Mouse (Mus musculus): ENCODE data around the gene Nodal. TPM values are rescaled to one million over a fixed set of nuclear protein-coding genes. Genes with fewer than 3 reads are reported as not detected.

Gene Nodal
- polyA plus RNA-seq, 1 experiment from 2014 or later: not detected

DNA sequence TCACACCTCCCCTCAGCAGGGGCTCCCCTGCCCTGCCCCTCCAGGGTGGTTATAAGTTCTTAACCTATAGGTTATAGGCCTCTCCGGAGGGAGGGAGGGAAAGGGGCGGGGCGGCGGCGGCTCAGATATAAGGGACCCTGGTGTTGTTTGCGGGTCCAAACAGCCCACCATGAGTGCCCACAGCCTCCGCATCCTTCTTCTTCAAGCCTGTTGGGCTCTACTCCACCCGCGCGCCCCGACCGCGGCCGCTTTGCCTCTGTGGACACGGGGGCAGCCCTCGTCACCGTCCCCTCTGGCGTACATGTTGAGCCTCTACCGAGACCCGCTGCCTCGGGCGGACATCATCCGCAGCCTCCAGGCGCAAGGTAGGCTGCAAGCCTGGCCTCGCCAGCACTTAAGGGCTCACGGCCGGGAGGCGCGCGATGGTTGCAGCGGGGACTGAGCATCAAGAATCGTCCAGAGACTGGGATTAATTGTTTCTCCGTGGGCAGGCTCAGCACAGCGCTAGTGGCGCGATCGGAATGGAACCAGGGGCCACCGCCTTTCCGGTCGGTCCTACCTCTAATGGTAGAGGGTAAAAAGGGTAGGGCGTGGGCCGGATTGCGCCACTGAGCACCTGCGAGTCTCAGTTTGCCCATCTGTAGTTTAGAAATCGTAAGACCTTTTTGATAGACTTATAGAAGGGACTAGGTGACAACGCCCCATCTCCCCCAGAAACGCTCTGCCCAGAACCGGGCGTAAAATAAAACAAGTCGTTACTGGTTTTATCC, 544 bp downstream of the Nodal start:
- Histone ChIP-seq H3K9ac (replicated peaks; ENCODE audit: low read length) (peak overlapping the region; percentile 49), H3K9me3 (ENCODE audit: control insufficient read depth, low read length) (no peaks in the 10 kb centered on the region), H3K4me2 (ENCODE audit: low read length) (peak overlapping the region; percentile 71), H3K27ac (replicated peaks; ENCODE audit: low read depth, low read length) (no peak overlapping the region), H3K27me3 (ENCODE audit: control insufficient read depth, insufficient read depth, low read length) (peaks cover 36% of the 10 kb centered on the region), H3K4me3 (replicated peaks; ENCODE audit: low read depth, low read length) (peak overlapping the region; percentile 38), H3K36me3 (ENCODE audit: control insufficient read depth, insufficient read depth, low read length) (no peaks in the 10 kb centered on the region), H3K4me1 (ENCODE audit: control insufficient read depth, insufficient read depth, low read length) (peaks cover 7% of the 10 kb centered on the region; the same call in 1 of the 2 replicates)
- ATAC-seq (ENCODE audit: low FRiP score, low TSS enrichment) (no peak; the same call in 1 of the 2 replicates), DNase-seq (peak; percentile 68)
- WGBS: 4% methylated on average over 45 of the region's 50 CpGs

GRCm38 (mm10) chr10:61419146-61419545, 1.4 kb downstream of the Nodal start:
- ATAC-seq (ENCODE audit: low FRiP score, low TSS enrichment) (no peak), DNase-seq (no peak)
- Histone ChIP-seq H3K4me3 (replicated peaks; ENCODE audit: low read depth, low read length) (no peak overlapping the region), H3K4me2 (ENCODE audit: low read length) (no peak overlapping the region), H3K9ac (replicated peaks; ENCODE audit: low read length) (no peak overlapping the region), H3K9me3 (ENCODE audit: control insufficient read depth, low read length) (no peaks in the 10 kb centered on the region), H3K4me1 (ENCODE audit: control insufficient read depth, insufficient read depth, low read length) (peaks cover 7% of the 10 kb centered on the region; the same call in 1 of the 2 replicates), H3K27me3 (ENCODE audit: control insufficient read depth, insufficient read depth, low read length) (peaks cover 36% of the 10 kb centered on the region), H3K36me3 (ENCODE audit: control insufficient read depth, insufficient read depth, low read length) (no peaks in the 10 kb centered on the region), H3K27ac (replicated peaks; ENCODE audit: low read depth, low read length) (no peak overlapping the region)
- WGBS: 5% methylated on average over 24 of the region's 24 CpGs

DNA sequence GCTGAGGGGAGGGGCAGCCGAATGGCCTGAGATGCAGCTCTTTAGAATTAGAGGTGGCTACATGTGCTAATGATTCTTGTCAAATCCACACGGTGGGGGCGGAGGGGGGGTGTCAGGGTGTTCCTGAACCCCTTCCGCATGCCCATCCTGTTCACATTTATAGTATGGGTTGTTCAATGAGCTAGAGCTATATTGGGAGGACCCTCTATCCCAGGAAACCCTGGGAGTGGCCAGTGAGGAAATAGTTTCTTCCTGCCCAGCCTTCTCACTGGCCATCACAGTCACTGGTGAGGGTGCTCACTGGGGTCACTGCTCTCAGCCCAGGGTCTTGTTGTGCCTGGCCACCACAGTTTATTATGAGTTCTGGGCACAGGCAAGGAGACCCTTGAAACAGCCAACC, 2.2 kb downstream of the Nodal start:
- 70% methylated on average over 4 of the region's 4 CpGs for WGBS
- no peak overlapping the region for H3K27ac ChIP-seq (replicated peaks; ENCODE audit: low read depth, low read length)
- DNase-seq (no peak), ATAC-seq (ENCODE audit: low FRiP score, low TSS enrichment) (no peak)
- H3K9me3 ChIP-seq (ENCODE audit: control insufficient read depth, low read length): no peaks in the 10 kb centered on the region
- no peaks in the 10 kb centered on the region for H3K36me3 ChIP-seq (ENCODE audit: control insufficient read depth, insufficient read depth, low read length)
- no peak overlapping the region for H3K4me3 ChIP-seq (replicated peaks; ENCODE audit: low read depth, low read length)
- no peak overlapping the region for H3K4me2 ChIP-seq (ENCODE audit: low read length)
- H3K4me1 ChIP-seq (ENCODE audit: control insufficient read depth, insufficient read depth, low read length): peaks cover 7% of the 10 kb centered on the region
- H3K9ac ChIP-seq (replicated peaks; ENCODE audit: low read length): no peak overlapping the region
- H3K27me3 ChIP-seq (ENCODE audit: control insufficient read depth, insufficient read depth, low read length): peaks cover 36% of the 10 kb centered on the region

- no peak overlapping the region for H3K9ac ChIP-seq (replicated peaks; ENCODE audit: low read length)
- H3K27ac ChIP-seq (replicated peaks; ENCODE audit: low read depth, low read length): no peak overlapping the region
- no peaks in the 10 kb centered on the region for H3K36me3 ChIP-seq (ENCODE audit: control insufficient read depth, insufficient read depth, low read length)
- H3K4me1 ChIP-seq (ENCODE audit: control insufficient read depth, insufficient read depth, low read length): peaks cover 6% of the 10 kb centered on the region
- DNase-seq (no peak), ATAC-seq (ENCODE audit: low FRiP score, low TSS enrichment) (no peak)
- no peak overlapping the region for H3K4me3 ChIP-seq (replicated peaks; ENCODE audit: low read depth, low read length)
- no peak overlapping the region for H3K4me2 ChIP-seq (ENCODE audit: low read length)
- 83% methylated on average over 12 of the region's 12 CpGs for WGBS
- no peaks in the 10 kb centered on the region for H3K9me3 ChIP-seq (ENCODE audit: control insufficient read depth, low read length)
- H3K27me3 ChIP-seq (ENCODE audit: control insufficient read depth, insufficient read depth, low read length): peaks cover 24% of the 10 kb centered on the region
Observed at GRCm38 (mm10) chr10:61422861-61423260, 5.1 kb downstream of the Nodal start.

- DNase-seq (no peak), ATAC-seq (ENCODE audit: low FRiP score, low TSS enrichment) (no peak)
- H3K27me3 ChIP-seq (ENCODE audit: control insufficient read depth, insufficient read depth, low read length): peaks cover 20% of the 10 kb centered on the region
- 40% methylated on average over 10 of the region's 10 CpGs for WGBS
- H3K4me2 ChIP-seq (ENCODE audit: low read length): no peak overlapping the region
- no peaks in the 10 kb centered on the region for H3K9me3 ChIP-seq (ENCODE audit: control insufficient read depth, low read length)
- peaks cover 2% of the 10 kb centered on the region for H3K4me1 ChIP-seq (ENCODE audit: control insufficient read depth, insufficient read depth, low read length)
- no peaks in the 10 kb centered on the region for H3K36me3 ChIP-seq (ENCODE audit: control insufficient read depth, insufficient read depth, low read length)
- H3K4me3 ChIP-seq (replicated peaks; ENCODE audit: low read depth, low read length): no peak overlapping the region
- no peak overlapping the region for H3K27ac ChIP-seq (replicated peaks; ENCODE audit: low read depth, low read length)
- no peak overlapping the region for H3K9ac ChIP-seq (replicated peaks; ENCODE audit: low read length)
Observed at GRCm38 (mm10) chr10:61423289-61423688, 5.5 kb downstream of the Nodal start.

DNA sequence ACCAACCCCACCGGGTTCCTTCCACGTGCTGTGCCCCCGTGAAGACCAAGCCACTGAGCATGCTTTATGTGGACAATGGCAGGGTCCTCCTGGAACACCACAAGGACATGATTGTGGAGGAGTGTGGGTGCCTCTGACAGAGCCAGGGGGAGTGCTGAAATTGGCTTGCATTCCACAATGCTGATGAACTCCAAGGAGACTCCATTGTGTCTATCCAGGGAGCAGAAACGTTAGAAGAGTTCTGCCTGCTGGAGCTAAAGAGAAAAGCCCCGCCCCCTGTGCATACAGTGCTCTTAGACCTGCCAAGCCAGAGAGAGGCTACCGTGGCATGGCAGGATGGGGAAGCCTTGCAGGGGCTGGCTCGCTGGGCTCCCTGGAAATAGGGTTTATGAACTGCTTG, 6.7 kb downstream of the Nodal start:
- WGBS: 23% methylated on average over 7 of the region's 7 CpGs
- DNase-seq (peak; percentile 64), ATAC-seq (ENCODE audit: low FRiP score, low TSS enrichment) (0 out of 2 replicates have a peak, but pooled peaks have one; percentile 36)
- no peaks in the 10 kb centered on the region; the same call in 1 of the 2 replicates for H3K4me1 ChIP-seq (ENCODE audit: control insufficient read depth, insufficient read depth, low read length)
- peaks cover 2% of the 10 kb centered on the region for H3K36me3 ChIP-seq (ENCODE audit: control insufficient read depth, insufficient read depth, low read length)
- H3K9ac ChIP-seq (replicated peaks; ENCODE audit: low read length): no peak overlapping the region
- peaks cover 8% of the 10 kb centered on the region for H3K27me3 ChIP-seq (ENCODE audit: control insufficient read depth, insufficient read depth, low read length)
- no peak overlapping the region for H3K4me2 ChIP-seq (ENCODE audit: low read length)
- H3K9me3 ChIP-seq (ENCODE audit: control insufficient read depth, low read length): no peaks in the 10 kb centered on the region
- H3K27ac ChIP-seq (replicated peaks; ENCODE audit: low read depth, low read length): no peak overlapping the region
- H3K4me3 ChIP-seq (replicated peaks; ENCODE audit: low read depth, low read length): no peak overlapping the region

GRCm38 (mm10) chr10:61425047-61425446, 7.3 kb downstream of the Nodal start:
- Histone ChIP-seq H3K4me3 (replicated peaks; ENCODE audit: low read depth, low read length) (no peak overlapping the region), H3K27me3 (ENCODE audit: control insufficient read depth, insufficient read depth, low read length) (peaks cover 3% of the 10 kb centered on the region), H3K36me3 (ENCODE audit: control insufficient read depth, insufficient read depth, low read length) (peaks cover 8% of the 10 kb centered on the region), H3K9ac (replicated peaks; ENCODE audit: low read length) (no peak overlapping the region), H3K9me3 (ENCODE audit: control insufficient read depth, low read length) (no peaks in the 10 kb centered on the region), H3K27ac (replicated peaks; ENCODE audit: low read depth, low read length) (no peak overlapping the region), H3K4me2 (ENCODE audit: low read length) (no peak overlapping the region), H3K4me1 (ENCODE audit: control insufficient read depth, insufficient read depth, low read length) (no peaks in the 10 kb centered on the region; the same call in 1 of the 2 replicates)
- no peak for ATAC-seq (ENCODE audit: low FRiP score, low TSS enrichment)
- 85% methylated on average over 2 of the region's 2 CpGs for WGBS
- no peak for DNase-seq

DNA sequence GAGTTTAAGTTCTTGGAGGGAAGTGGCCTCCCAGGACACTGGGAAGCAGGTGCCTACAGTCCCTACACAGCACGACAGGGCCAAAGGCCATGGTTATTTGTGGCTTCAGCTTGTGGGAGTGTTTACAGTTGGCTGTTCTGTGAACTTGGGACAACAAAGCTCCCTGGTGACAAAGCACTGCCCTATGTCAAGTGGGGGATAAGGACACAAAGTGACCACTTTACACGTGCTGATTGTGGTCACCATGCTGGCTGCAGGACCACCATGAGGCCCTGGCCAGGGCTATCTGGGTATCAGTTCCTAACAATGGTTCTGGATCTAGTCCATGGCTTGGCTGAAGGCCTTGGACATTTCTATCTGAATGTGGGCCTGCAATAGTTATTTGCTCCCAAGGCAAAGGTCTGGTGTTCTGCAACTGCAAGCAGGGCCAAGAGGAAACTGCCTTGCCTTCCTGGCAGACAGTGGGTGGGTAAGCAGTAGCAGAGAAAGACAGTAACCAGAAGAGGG, 8.5 kb downstream of the Nodal start:
- Histone ChIP-seq H3K27ac (replicated peaks; ENCODE audit: low read depth, low read length) (no peak overlapping the region), H3K4me3 (replicated peaks; ENCODE audit: low read depth, low read length) (no peak overlapping the region), H3K4me2 (ENCODE audit: low read length) (no peak overlapping the region), H3K9ac (replicated peaks; ENCODE audit: low read length) (no peak overlapping the region), H3K9me3 (ENCODE audit: control insufficient read depth, low read length) (no peaks in the 10 kb centered on the region), H3K36me3 (ENCODE audit: control insufficient read depth, insufficient read depth, low read length) (peaks cover 20% of the 10 kb centered on the region), H3K4me1 (ENCODE audit: control insufficient read depth, insufficient read depth, low read length) (no peaks in the 10 kb centered on the region; the same call in 1 of the 2 replicates), H3K27me3 (ENCODE audit: control insufficient read depth, insufficient read depth, low read length) (no peaks in the 10 kb centered on the region)
- ATAC-seq (ENCODE audit: low FRiP score, low TSS enrichment) (no peak), DNase-seq (no peak)
- 73% methylated on average over 2 of the region's 2 CpGs for WGBS

DNA sequence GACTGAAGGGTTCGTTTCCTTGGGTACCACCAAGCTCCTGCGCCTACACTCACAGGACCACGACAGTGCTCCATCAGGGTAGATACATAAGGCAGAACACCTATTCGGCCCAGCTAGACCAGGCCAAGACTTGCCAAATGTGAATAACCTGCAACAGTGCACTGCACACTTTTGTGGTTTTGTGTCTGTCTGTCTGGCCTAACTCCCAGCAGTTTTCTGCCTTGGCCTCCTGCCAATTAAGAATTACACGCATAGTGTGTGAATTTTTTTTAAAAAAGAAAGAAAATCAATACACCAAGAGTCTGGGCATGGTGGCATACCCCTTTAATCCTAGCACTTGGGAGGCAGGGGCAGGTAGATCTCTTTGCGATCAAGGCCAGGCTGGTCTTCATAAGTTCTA, 10.2 kb downstream of the Nodal start:
- DNase-seq: no peak
- 92% methylated on average over 6 of the region's 6 CpGs for WGBS
- H3K4me3 ChIP-seq (replicated peaks; ENCODE audit: low read depth, low read length): no peak overlapping the region

More for the DNA sequence above, 10.2 kb downstream of the Nodal start:
- Histone ChIP-seq H3K4me1 (ENCODE audit: control insufficient read depth, insufficient read depth, low read length) (no peaks in the 10 kb centered on the region; the same call in 1 of the 2 replicates), H3K36me3 (ENCODE audit: control insufficient read depth, insufficient read depth, low read length) (peaks cover 33% of the 10 kb centered on the region), H3K27me3 (ENCODE audit: control insufficient read depth, insufficient read depth, low read length) (no peaks in the 10 kb centered on the region), H3K27ac (replicated peaks; ENCODE audit: low read depth, low read length) (no peak overlapping the region), H3K4me2 (ENCODE audit: low read length) (no peak overlapping the region), H3K9me3 (ENCODE audit: control insufficient read depth, low read length) (no peaks in the 10 kb centered on the region), H3K9ac (replicated peaks; ENCODE audit: low read length) (no peak overlapping the region)
- no peak for ATAC-seq (ENCODE audit: low FRiP score, low TSS enrichment)

Measured in midbrain, embryonic 14.5 days (tissue).